Mouse (Mus musculus): Measurements from ENCODE around the gene Gale.
"Not testable (repeated sequence)": the region's sequence is repeated elsewhere in the genome, so short reads cannot be mapped to it uniquely, and the experiment has no call there.

Gale gene

GRCm38 (mm10) chr4:135971805-135972555 is 8.5 kb downstream of the Gale start:
- no peak for DNase-seq

- DNase-seq: peak; percentile 83
These were observed 9.0 kb downstream of the Gale start, which contains the start of gene Lypla2 for GRCm38 (mm10) chr4:135972556-135972906. Gene Lypla2, minus strand, starts transcription at chr4:135972626.

- DNase-seq: no peak
These were observed 9.6 kb downstream of the Gale start for GRCm38 (mm10) chr4:135972911-135973811.

GRCm38 (mm10) chr4:135976146-135976545 is 12.6 kb downstream of the Gale start:
- DNase-seq: no peak

GRCm38 (mm10) chr4:135980223-135980622 is 16.7 kb downstream of the Gale start:
- DNase-seq: not testable (repeated sequence)

- DNase-seq: no peak
These were observed 18.1 kb downstream of the Gale start for GRCm38 (mm10) chr4:135981524-135982063.

- peak; percentile 34 for DNase-seq
These were observed 21.0 kb downstream of the Gale start for GRCm38 (mm10) chr4:135984556-135984955.

GRCm38 (mm10) chr4:135985193-135985592 is 21.7 kb downstream of the Gale start:
- DNase-seq: peak; percentile 90

- no peak for DNase-seq
These were observed 22.2 kb downstream of the Gale start for GRCm38 (mm10) chr4:135985769-135986168.

GRCm38 (mm10) chr4:135986301-135986942 is 22.9 kb downstream of the Gale start:
- peak; percentile 50 for DNase-seq

- peak; percentile 96 for DNase-seq
These were observed 23.6 kb downstream of the Gale start, which contains the start of gene Pithd1 for GRCm38 (mm10) chr4:135986943-135987710. Gene Pithd1, minus strand, starts transcription at chr4:135987264.

GRCm38 (mm10) chr4:135987714-135988113 is 24.2 kb downstream of the Gale start:
- no peak for DNase-seq

- no peak for DNase-seq
These were observed 30.4 kb downstream of the Gale start for GRCm38 (mm10) chr4:135993941-135994340.

- DNase-seq: no peak
These were observed 31.6 kb downstream of the Gale start for GRCm38 (mm10) chr4:135995118-135995517.

GRCm38 (mm10) chr4:136004107-136004675 is 40.7 kb downstream of the Gale start:
- DNase-seq: no peak

- DNase-seq: no peak
These were observed 41.4 kb downstream of the Gale start for GRCm38 (mm10) chr4:136004921-136005320.

- DNase-seq: no peak
These were observed 43.3 kb downstream of the Gale start for GRCm38 (mm10) chr4:136006821-136007220.

GRCm38 (mm10) chr4:136008782-136009447 is 45.4 kb downstream of the Gale start:
- peak; percentile 31 for DNase-seq

GRCm38 (mm10) chr4:136010586-136010985 is 47.1 kb downstream of the Gale start:
- no peak for DNase-seq

GRCm38 (mm10) chr4:136016059-136016602 is 52.6 kb downstream of the Gale start:
- no peak for DNase-seq

All from liver (tissue).